Mouse (Mus musculus) hindbrain, embryonic 14.5 days (tissue): ENCODE measurements around the gene Dynll2. TPM values are rescaled to one million over a fixed set of nuclear protein-coding genes. Genes with fewer than 3 reads are reported as not detected.
A peak's percentile ranks its signal among the peaks of the same experiment; 100 is the strongest.

Experiments used
- ATAC-seq: fragments of 200-750 bp; cut with Nextera tagmentation; 2 replicates; pipeline ENCODE4 v1.8.0; 2017; ENCODE audit warnings: moderate number of reproducible peaks, mild to moderate bottlenecking, moderate TSS enrichment, moderate library complexity; ENCODE audit not compliant: low FRiP score
- DNase-seq: peaks from one replicate; pipeline ENCODE4 v3.0.0-alpha.2; 2015; ENCODE audit warnings: low spot score
- H3K27ac ChIP-seq: fragments of 300-500 bp; sonication (generic); 2 replicates; pipeline ENCODE4 v1.5.1; 2014; ENCODE audit warnings: mild to moderate bottlenecking, moderate library complexity
- H3K27me3 ChIP-seq: fragments of 300-500 bp; sonication (generic); 2 replicates; pipeline ENCODE4 v1.6.1; 2014; ENCODE audit warnings: mild to moderate bottlenecking, low read length, mixed read lengths; ENCODE audit not compliant: control insufficient read depth, insufficient read depth
- H3K36me3 ChIP-seq: fragments of 300-500 bp; sonication (generic); replicated peaks from 2 replicates; pipeline ENCODE4 v1.6.1; 2014; ENCODE audit not compliant: control insufficient read depth, insufficient read depth
- H3K4me1 ChIP-seq: fragments of 300-500 bp; sonication (generic); replicated peaks from 2 replicates; pipeline ENCODE4 v1.6.1; 2014; ENCODE audit warnings: antibody characterized with exemption, low read length, mixed read lengths; ENCODE audit not compliant: control insufficient read depth, insufficient read depth
- H3K4me2 ChIP-seq: fragments of 300-500 bp; sonication (generic); replicated peaks from 2 replicates; pipeline ENCODE4 v1.6.1; 2014; ENCODE audit warnings: mild to moderate bottlenecking, moderate library complexity
- H3K4me3 ChIP-seq: fragments of 300-500 bp; sonication (generic); replicated peaks from 2 replicates; pipeline ENCODE4 v1.5.1; 2014; ENCODE audit warnings: mild to moderate bottlenecking, low read length
- H3K9ac ChIP-seq: fragments of 300-500 bp; sonication (generic); 2 replicates; pipeline ENCODE4 v1.6.1; 2014
- H3K9me3 ChIP-seq: fragments of 300-500 bp; sonication (generic); 2 replicates; pipeline ENCODE4 v1.6.1; 2016; ENCODE audit warnings: low read length; ENCODE audit not compliant: control insufficient read depth
- whole genome bisulfite sequencing: fragments of 180-500 bp; shearing (Covaris S2); extraction: QIAGEN DNeasy Blood & Tissue Kit; methylation state at CpG from one replicate; pipeline ENCODE4 v1.1.7; 2014; 5-methylcytosine and 5-hydroxymethylcytosine counted together
- polyA plus RNA-seq: library from polyadenylated mRNA; unstranded; fragments of >200 nt; fragmentation: Nextera tagmentation; extraction: Ambion mirVana; gene quantifications from 2 replicates; pipeline ENCODE4 v1.2.1, GENCODE M21; 2014

Gene Dynll2
- polyA plus RNA-seq, 1 experiment from 2014 or later, result 32.8 TPM

GRCm38 (mm10) chr11:87974477-87975181 lies 12.7 kb downstream of the Dynll2 start:
- Histone ChIP-seq H3K4me3 (no peak overlapping the region), H3K27me3 (no peaks in the 10 kb centered on the region), H3K27ac (no peak overlapping the region), H3K4me2 (no peak overlapping the region), H3K9me3 (no peaks in the 10 kb centered on the region), H3K4me1 (0 out of 2 replicates have a peak, but pooled peaks cover 3% of the 10 kb centered on the region), H3K36me3 (peaks cover 26% of the 10 kb centered on the region), H3K9ac (no peak overlapping the region)
- peak; percentile 78 for DNase-seq
- 11% methylated on average over 11 of the region's 11 CpGs for WGBS
- peak; percentile 46 for ATAC-seq

DNA sequence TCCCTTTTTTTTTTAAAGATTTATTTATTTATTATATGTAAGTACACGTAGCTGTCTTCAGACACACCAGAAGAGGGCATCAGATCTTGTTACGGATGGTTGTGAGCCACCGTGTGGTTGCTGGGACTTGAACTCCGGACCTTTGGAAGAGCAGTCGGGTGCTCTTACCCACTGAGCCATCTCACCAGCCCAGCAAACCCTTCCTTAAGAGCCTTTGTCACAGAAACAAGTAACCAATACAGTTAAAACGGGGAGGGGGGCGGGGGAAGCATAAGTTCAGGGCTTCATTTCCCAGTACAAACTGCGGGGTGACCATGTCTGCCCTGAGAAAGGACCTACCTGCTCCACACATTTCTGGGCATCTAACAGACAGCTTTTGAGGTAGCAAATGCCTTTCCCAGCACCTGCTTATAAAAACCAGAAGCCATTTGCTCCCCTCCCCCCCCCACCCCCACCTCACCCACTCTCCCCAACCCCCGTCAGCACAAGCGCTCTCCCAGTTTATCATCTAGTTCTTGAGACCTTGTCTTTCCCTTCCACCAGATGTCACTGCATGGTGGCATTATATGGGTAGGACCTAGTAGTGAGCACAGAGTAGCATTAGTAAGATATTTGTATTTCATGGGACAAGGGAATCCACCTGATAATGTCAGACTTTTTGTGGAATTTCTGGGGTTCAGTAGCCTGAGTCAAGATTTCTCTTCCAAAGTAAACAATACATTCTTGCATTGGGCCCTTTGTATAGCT lies 13.6 kb downstream of the Dynll2 start:
- Histone ChIP-seq H3K9ac (no peak overlapping the region), H3K4me2 (no peak overlapping the region), H3K4me1 (0 out of 2 replicates have a peak, but pooled peaks cover 3% of the 10 kb centered on the region), H3K27me3 (no peaks in the 10 kb centered on the region), H3K36me3 (peaks cover 17% of the 10 kb centered on the region), H3K9me3 (no peaks in the 10 kb centered on the region), H3K27ac (no peak overlapping the region), H3K4me3 (no peak overlapping the region)
- 53% methylated on average over 10 of the region's 10 CpGs for WGBS
- no peak for ATAC-seq
- DNase-seq, result no peak

GRCm38 (mm10) chr11:87972829-87973228 lies 14.5 kb downstream of the Dynll2 start:
- no peak overlapping the region for H3K27ac ChIP-seq
- WGBS, result 86% methylated on average over 6 of the region's 6 CpGs
- ATAC-seq, result no peak

DNA sequence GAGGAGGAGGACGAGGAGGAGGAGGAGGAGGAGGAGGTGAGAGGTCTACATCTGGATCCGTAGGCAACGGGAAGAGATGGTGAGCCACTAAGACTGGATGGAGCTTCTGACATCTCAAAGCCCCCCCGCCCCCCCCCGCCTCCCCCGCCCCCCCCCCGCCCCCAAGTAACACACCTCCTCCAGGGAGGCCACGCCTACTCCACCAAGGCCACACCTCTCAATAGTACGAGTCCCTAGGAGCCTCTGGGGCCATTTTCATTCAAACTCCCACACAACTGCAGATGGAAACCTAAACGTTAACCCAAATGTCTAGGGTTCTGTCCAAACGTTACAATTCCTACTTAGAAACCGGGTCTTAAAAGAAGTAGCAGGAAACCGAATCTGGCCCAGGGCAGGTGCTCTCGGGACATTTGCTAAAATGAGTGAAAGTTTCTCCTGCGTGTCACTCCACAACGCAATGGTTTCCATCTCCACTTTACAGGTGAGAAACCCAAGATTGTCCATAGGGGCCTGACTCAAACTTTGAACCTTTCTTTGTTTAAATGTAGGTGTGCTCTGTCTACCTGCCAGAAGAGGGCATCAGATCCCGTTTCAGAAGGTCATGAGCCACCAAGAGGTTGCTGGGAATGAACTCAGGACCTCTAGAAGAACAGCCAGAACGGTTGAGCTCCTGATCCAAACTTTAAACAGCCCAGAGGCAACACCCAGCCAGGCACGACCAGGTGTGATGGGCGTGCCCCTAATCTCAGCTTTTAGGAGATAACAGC lies 18.8 kb downstream of the Dynll2 start:
- H3K9me3 ChIP-seq, result no peaks in the 10 kb centered on the region
- DNase-seq (no peak), ATAC-seq (no peak)
- no peaks in the 10 kb centered on the region for H3K36me3 ChIP-seq
- no peak overlapping the region for H3K4me3 ChIP-seq
- H3K27me3 ChIP-seq, result no peaks in the 10 kb centered on the region
- H3K4me1 ChIP-seq, result no peaks in the 10 kb centered on the region; the same call in 1 of the 2 replicates
- WGBS, result 21% methylated on average over 14 of the region's 20 CpGs
- no peak overlapping the region for H3K27ac ChIP-seq
- no peak overlapping the region for H3K9ac ChIP-seq
- peak overlapping the region; percentile 52; the same call in 1 of the 2 replicates for H3K4me2 ChIP-seq

More at GRCm38 (mm10) chr11:87972829-87973228, 14.5 kb downstream of the Dynll2 start:
- Histone ChIP-seq H3K9me3 (no peaks in the 10 kb centered on the region), H3K27me3 (no peaks in the 10 kb centered on the region), H3K9ac (no peak overlapping the region), H3K4me1 (peaks cover 3% of the 10 kb centered on the region; the same call in 1 of the 2 replicates), H3K36me3 (peaks cover 8% of the 10 kb centered on the region), H3K4me2 (no peak overlapping the region), H3K4me3 (no peak overlapping the region)
- DNase-seq, result no peak

- no peaks in the 10 kb centered on the region for H3K9me3 ChIP-seq
- no peak for ATAC-seq
Observed at GRCm38 (mm10) chr11:87967692-87968289, 19.5 kb downstream of the Dynll2 start.

DNA sequence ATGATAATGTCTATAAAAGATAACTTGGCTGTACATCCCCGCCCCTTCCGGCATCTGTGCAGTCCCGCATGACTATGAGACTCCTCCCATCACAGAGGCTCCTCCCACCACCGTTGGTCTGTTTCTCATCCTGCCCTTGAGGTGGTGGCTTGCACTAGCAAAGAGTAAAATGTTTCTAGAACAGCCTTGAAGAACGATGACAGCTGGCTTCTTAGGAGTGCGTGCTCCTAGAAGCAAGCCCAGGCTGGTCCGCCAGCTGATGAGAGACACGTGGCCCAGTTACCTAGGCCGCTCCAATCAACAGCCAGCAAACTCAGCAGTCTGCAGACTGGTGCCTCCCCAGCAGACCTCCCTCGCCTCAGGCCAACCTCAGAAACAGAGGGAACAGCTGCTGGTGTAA lies 21.1 kb downstream of the Dynll2 start:
- Histone ChIP-seq H3K4me2 (no peak overlapping the region), H3K9me3 (no peaks in the 10 kb centered on the region), H3K4me1 (no peaks in the 10 kb centered on the region; the same call in 1 of the 2 replicates), H3K36me3 (no peaks in the 10 kb centered on the region), H3K4me3 (no peak overlapping the region), H3K27me3 (no peaks in the 10 kb centered on the region), H3K27ac (no peak overlapping the region), H3K9ac (no peak overlapping the region)
- DNase-seq (no peak), ATAC-seq (no peak)
- 46% methylated on average over 10 of the region's 10 CpGs for WGBS

More at GRCm38 (mm10) chr11:87967692-87968289, 19.5 kb downstream of the Dynll2 start:
- Histone ChIP-seq H3K36me3 (no peaks in the 10 kb centered on the region), H3K9ac (peak overlapping the region; percentile 28; the same call in 1 of the 2 replicates), H3K4me2 (peak overlapping the region; percentile 52), H3K4me1 (no peaks in the 10 kb centered on the region; the same call in 1 of the 2 replicates), H3K4me3 (0 out of 2 replicates have a peak overlapping the region, but pooled peaks have one; percentile 9), H3K27ac (no peak overlapping the region), H3K27me3 (no peaks in the 10 kb centered on the region)
- whole genome bisulfite sequencing, result 2% methylated on average over 17 of the region's 17 CpGs
- DNase-seq, result peak; percentile 95

DNA sequence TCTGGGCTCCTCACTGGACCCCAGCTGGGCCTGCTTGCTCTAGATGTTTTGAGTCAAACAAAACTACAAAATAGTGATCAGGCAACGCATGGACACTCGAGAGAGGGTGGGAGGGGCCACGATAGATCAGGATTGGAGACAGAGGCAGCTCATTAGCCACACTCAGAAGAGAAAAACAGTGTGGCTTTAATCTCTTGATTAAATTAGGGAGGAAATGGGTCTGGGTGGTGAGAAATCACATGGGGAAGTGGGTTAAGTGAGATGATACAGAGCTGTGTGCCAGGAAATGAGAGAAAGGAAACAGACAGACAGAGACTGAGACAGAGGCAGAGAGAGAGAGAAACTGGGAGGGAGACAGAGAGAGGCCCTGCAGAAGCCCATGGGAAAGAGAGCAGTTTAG lies 22.0 kb downstream of the Dynll2 start:
- no peaks in the 10 kb centered on the region; the same call in 1 of the 2 replicates for H3K4me1 ChIP-seq
- H3K9ac ChIP-seq, result no peak overlapping the region
- no peak for DNase-seq
- no peaks in the 10 kb centered on the region for H3K36me3 ChIP-seq
- H3K27me3 ChIP-seq, result no peaks in the 10 kb centered on the region
- ATAC-seq, result no peak
- H3K27ac ChIP-seq, result no peak overlapping the region
- WGBS, result 52% methylated on average over 3 of the region's 3 CpGs
- no peaks in the 10 kb centered on the region for H3K9me3 ChIP-seq
- no peak overlapping the region for H3K4me2 ChIP-seq
- no peak overlapping the region for H3K4me3 ChIP-seq

- Histone ChIP-seq H3K27me3 (no peaks in the 10 kb centered on the region), H3K27ac (no peak overlapping the region), H3K4me1 (no peaks in the 10 kb centered on the region), H3K36me3 (no peaks in the 10 kb centered on the region), H3K4me3 (no peak overlapping the region), H3K4me2 (no peak overlapping the region), H3K9ac (no peak overlapping the region), H3K9me3 (no peaks in the 10 kb centered on the region)
- 56% methylated on average over 7 of the region's 7 CpGs for WGBS
- no peak for DNase-seq
- ATAC-seq, result no peak
Observed at GRCm38 (mm10) chr11:87957066-87957465, 30.3 kb downstream of the Dynll2 start.
